Mouse (Mus musculus): ENCODE results near the gene Tas2r138. TPM values are rescaled to one million over a fixed set of nuclear protein-coding genes. Genes with fewer than 3 reads are reported as not detected.
"Not testable (repeated sequence)": the region's sequence is repeated elsewhere in the genome, so short reads cannot be mapped to it uniquely, and the experiment has no call there.

The Tas2r138 gene
- polyA plus RNA-seq, 1 experiment from 2014 or later = not detected

GRCm38 (mm10) chr6:40626111-40626510 lies 13.0 kb upstream of the Tas2r138 start:
- DNase-seq (ENCODE audit: low spot score, missing footprints) (no peak), ATAC-seq (ENCODE audit: low FRiP score) (no peak)
- Histone ChIP-seq H3K27ac (ENCODE audit: low read depth, low read length) (no peak overlapping the region), H3K4me2 (no peak overlapping the region), H3K4me1 (ENCODE audit: control insufficient read depth, insufficient read depth, low read length) (no peaks in the 10 kb centered on the region), H3K4me3 (ENCODE audit: low read depth, low read length) (no peak overlapping the region), H3K9me3 (ENCODE audit: control insufficient read depth, low read length) (no peaks in the 10 kb centered on the region), H3K36me3 (ENCODE audit: control insufficient read depth, insufficient read depth, low read length) (no peaks in the 10 kb centered on the region), H3K9ac (ENCODE audit: low read length) (no peak overlapping the region), H3K27me3 (ENCODE audit: control insufficient read depth, insufficient read depth, low read length) (no peaks in the 10 kb centered on the region)
- WGBS = 60% methylated on average over 1 of the region's 1 CpGs

GRCm38 (mm10) chr6:40617965-40618364 lies 4.9 kb upstream of the Tas2r138 start:
- peak; percentile 97 for DNase-seq (ENCODE audit: low spot score, missing footprints)
- H3K9me3 ChIP-seq (ENCODE audit: control insufficient read depth, low read length) = no peaks in the 10 kb centered on the region
- no peaks in the 10 kb centered on the region for H3K36me3 ChIP-seq (ENCODE audit: control insufficient read depth, insufficient read depth, low read length)
- no peaks in the 10 kb centered on the region for H3K4me1 ChIP-seq (ENCODE audit: control insufficient read depth, insufficient read depth, low read length)
- H3K27me3 ChIP-seq (ENCODE audit: control insufficient read depth, insufficient read depth, low read length) = no peaks in the 10 kb centered on the region
- H3K27ac ChIP-seq (ENCODE audit: low read depth, low read length) = no peak overlapping the region
- WGBS = 28% methylated on average over 2 of the region's 2 CpGs
- no peak overlapping the region for H3K4me3 ChIP-seq (ENCODE audit: low read depth, low read length)
- no peak overlapping the region for H3K9ac ChIP-seq (ENCODE audit: low read length)
- no peak overlapping the region for H3K4me2 ChIP-seq
- ATAC-seq (ENCODE audit: low FRiP score) = peak; percentile 62

DNA sequence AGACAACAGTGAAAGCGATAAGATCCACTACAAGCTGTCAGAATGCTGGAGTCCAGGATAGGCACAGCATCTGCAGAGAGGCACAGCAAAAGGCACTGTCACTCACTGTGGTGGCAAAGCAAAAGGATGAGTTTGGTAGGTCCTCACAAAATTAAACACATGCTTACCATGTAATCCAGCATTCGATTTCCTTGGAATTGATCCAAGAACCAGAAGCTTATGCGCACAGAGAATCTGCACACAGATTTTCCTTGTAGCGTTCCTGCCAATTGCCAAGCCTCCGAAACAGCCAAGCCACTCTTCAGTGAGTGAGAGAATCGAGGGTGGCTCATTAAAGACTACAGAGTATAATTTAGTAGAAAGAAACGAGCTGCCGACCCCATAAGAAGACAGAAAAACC lies 2.9 kb downstream of the Tas2r138 start:
- H3K4me1 ChIP-seq (ENCODE audit: control insufficient read depth, insufficient read depth, low read length) = no peaks in the 10 kb centered on the region
- no peak for DNase-seq (ENCODE audit: low spot score, missing footprints)
- H3K4me3 ChIP-seq (ENCODE audit: low read depth, low read length) = no peak overlapping the region
- no peaks in the 10 kb centered on the region for H3K27me3 ChIP-seq (ENCODE audit: control insufficient read depth, insufficient read depth, low read length)
- H3K4me2 ChIP-seq = no peak overlapping the region
- no peaks in the 10 kb centered on the region for H3K9me3 ChIP-seq (ENCODE audit: control insufficient read depth, low read length)
- no peak overlapping the region for H3K27ac ChIP-seq (ENCODE audit: low read depth, low read length)
- no peak overlapping the region for H3K9ac ChIP-seq (ENCODE audit: low read length)
- no peak for ATAC-seq (ENCODE audit: low FRiP score)
- WGBS = 90% methylated on average over 8 of the region's 8 CpGs
- no peaks in the 10 kb centered on the region for H3K36me3 ChIP-seq (ENCODE audit: control insufficient read depth, insufficient read depth, low read length)

GRCm38 (mm10) chr6:40607431-40607830 lies 5.7 kb downstream of the Tas2r138 start:
- no peaks in the 10 kb centered on the region for H3K27me3 ChIP-seq (ENCODE audit: control insufficient read depth, insufficient read depth, low read length)
- H3K36me3 ChIP-seq (ENCODE audit: control insufficient read depth, insufficient read depth, low read length) = no peaks in the 10 kb centered on the region
- DNase-seq (ENCODE audit: low spot score, missing footprints) = no peak
- H3K27ac ChIP-seq (ENCODE audit: low read depth, low read length) = no peak overlapping the region
- no peak overlapping the region for H3K9ac ChIP-seq (ENCODE audit: low read length)
- H3K9me3 ChIP-seq (ENCODE audit: control insufficient read depth, low read length) = no peaks in the 10 kb centered on the region
- no peak for ATAC-seq (ENCODE audit: low FRiP score)
- no peak overlapping the region for H3K4me3 ChIP-seq (ENCODE audit: low read depth, low read length)
- H3K4me1 ChIP-seq (ENCODE audit: control insufficient read depth, insufficient read depth, low read length) = no peaks in the 10 kb centered on the region
- no peak overlapping the region for H3K4me2 ChIP-seq

GRCm38 (mm10) chr6:40598546-40598945 lies 14.6 kb downstream of the Tas2r138 start:
- not testable (repeated sequence) for H3K9me3 ChIP-seq (ENCODE audit: control insufficient read depth, low read length); H3K4me1 ChIP-seq (ENCODE audit: control insufficient read depth, insufficient read depth, low read length); H3K27ac ChIP-seq (ENCODE audit: low read depth, low read length); H3K27me3 ChIP-seq (ENCODE audit: control insufficient read depth, insufficient read depth, low read length); DNase-seq (ENCODE audit: low spot score, missing footprints); H3K36me3 ChIP-seq (ENCODE audit: control insufficient read depth, insufficient read depth, low read length); ATAC-seq (ENCODE audit: low FRiP score); H3K4me3 ChIP-seq (ENCODE audit: low read depth, low read length); H3K4me2 ChIP-seq; H3K9ac ChIP-seq (ENCODE audit: low read length)
- 26% methylated on average over 4 of the region's 4 CpGs for WGBS

DNA sequence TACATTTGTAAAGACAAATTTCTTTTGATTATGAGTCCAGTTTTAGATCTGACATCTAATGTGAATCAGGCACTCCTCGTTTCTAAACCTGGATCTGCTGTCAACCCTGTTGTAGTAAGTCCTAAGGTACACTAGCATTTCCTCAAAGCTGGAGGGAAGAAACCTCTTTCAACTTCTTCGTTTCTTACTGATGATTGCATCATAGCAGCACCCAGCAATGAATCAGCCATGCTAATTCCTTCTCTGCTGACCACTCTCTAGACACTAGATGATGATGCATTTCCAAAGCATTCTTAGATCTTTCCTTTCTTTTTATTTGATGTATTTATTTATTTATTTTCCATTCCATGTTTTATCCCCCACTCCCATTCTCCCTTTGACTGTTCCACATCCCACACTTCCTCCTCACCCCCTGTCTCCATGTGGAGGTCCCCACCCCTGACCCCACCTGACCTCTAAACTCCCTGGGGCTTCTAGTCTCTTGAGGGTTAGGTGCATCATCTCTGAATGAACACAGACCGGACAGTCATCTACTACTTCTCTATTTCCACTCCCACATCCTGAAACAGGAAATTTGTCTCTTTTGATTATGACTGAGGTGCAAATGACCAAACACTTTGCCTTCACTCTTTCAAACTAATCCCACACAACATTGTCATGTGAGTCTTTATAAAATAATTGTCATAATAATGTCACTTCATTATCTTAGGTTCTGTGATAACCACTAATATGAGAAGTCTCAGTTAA lies 18.1 kb downstream of the Tas2r138 start:
- H3K36me3 ChIP-seq (ENCODE audit: control insufficient read depth, insufficient read depth, low read length) = no peaks in the 10 kb centered on the region
- ATAC-seq (ENCODE audit: low FRiP score) = no peak
- no peak overlapping the region for H3K4me2 ChIP-seq
- no peaks in the 10 kb centered on the region for H3K9me3 ChIP-seq (ENCODE audit: control insufficient read depth, low read length)
- WGBS = 75% methylated on average over 3 of the region's 3 CpGs
- DNase-seq (ENCODE audit: low spot score, missing footprints) = no peak
- H3K9ac ChIP-seq (ENCODE audit: low read length) = no peak overlapping the region
- H3K4me3 ChIP-seq (ENCODE audit: low read depth, low read length) = no peak overlapping the region
- no peaks in the 10 kb centered on the region for H3K4me1 ChIP-seq (ENCODE audit: control insufficient read depth, insufficient read depth, low read length)
- no peaks in the 10 kb centered on the region for H3K27me3 ChIP-seq (ENCODE audit: control insufficient read depth, insufficient read depth, low read length)
- no peak overlapping the region for H3K27ac ChIP-seq (ENCODE audit: low read depth, low read length)

- no peak for ATAC-seq (ENCODE audit: low FRiP score)
- Histone ChIP-seq H3K27me3 (ENCODE audit: control insufficient read depth, insufficient read depth, low read length) (no peaks in the 10 kb centered on the region), H3K4me1 (ENCODE audit: control insufficient read depth, insufficient read depth, low read length) (no peaks in the 10 kb centered on the region), H3K9me3 (ENCODE audit: control insufficient read depth, low read length) (no peaks in the 10 kb centered on the region), H3K27ac (ENCODE audit: low read depth, low read length) (no peak overlapping the region), H3K36me3 (ENCODE audit: control insufficient read depth, insufficient read depth, low read length) (no peaks in the 10 kb centered on the region), H3K4me2 (no peak overlapping the region), H3K4me3 (ENCODE audit: low read depth, low read length) (no peak overlapping the region), H3K9ac (ENCODE audit: low read length) (no peak overlapping the region)
- DNase-seq (ENCODE audit: low spot score, missing footprints) = no peak
- WGBS = 94% methylated on average over 2 of the region's 2 CpGs
These were observed 24.8 kb downstream of the Tas2r138 start for GRCm38 (mm10) chr6:40588346-40588745.

DNA sequence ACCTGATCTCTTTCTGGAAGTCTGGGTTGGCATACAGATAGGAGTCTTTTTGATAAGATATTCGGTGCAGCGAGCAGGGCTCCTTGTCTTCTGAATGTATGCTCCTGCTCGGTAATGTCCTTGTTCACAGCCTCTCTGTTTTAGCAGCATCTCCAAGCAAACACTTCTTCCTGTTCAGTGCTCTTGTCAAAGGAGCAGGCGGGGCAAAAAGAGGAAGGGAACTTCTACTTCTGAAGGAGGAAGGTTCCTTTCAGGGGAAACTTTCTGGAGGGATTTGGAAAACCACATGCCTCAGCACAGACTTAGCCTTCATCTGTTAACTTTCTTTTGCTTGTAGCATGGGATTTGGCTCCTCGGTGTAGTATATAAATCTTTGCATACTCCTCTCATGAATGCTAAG lies 27.5 kb downstream of the Tas2r138 start, which contains the start of gene Clec5a:
Gene Clec5a (minus strand): TSS at position 177 of the 400 bp plus-strand sequence.
- Histone ChIP-seq H3K4me2 (no peak within 1 kb of the TSS), H3K9ac (ENCODE audit: low read length) (no peak within 1 kb of the TSS), H3K4me1 (ENCODE audit: control insufficient read depth, insufficient read depth, low read length) (no peaks in the 10 kb centered on the region), H3K36me3 (ENCODE audit: control insufficient read depth, insufficient read depth, low read length) (no peaks in the 10 kb centered on the region), H3K27ac (ENCODE audit: low read depth, low read length) (no peak within 1 kb of the TSS), H3K4me3 (ENCODE audit: low read depth, low read length) (no peak within 1 kb of the TSS), H3K27me3 (ENCODE audit: control insufficient read depth, insufficient read depth, low read length) (no peaks in the 10 kb centered on the region), H3K9me3 (ENCODE audit: control insufficient read depth, low read length) (no peaks in the 10 kb centered on the region)
- DNase-seq (ENCODE audit: low spot score, missing footprints) (no peak), ATAC-seq (ENCODE audit: low FRiP score) (no peak)
- WGBS = 81% methylated on average over 5 of the region's 5 CpGs

DNA sequence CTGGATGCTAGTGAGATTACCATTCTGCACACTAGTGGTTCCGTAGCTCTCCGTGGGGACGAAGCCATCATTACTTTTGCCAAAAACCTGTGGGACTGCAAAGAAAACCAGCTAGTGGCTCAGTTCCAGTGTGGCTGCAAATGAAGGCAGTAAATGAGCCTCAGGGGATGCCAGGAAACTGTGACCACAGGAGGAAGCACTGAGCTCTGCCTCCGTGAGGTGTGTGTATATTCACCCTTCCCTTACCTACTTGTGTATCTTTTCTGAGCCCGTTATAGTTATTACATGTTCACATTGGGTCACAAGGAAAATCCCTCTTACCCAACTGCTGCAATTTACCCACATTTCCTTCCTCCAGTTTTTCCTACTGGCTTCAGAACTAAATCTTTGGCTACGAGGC lies 28.8 kb downstream of the Tas2r138 start:
- no peaks in the 10 kb centered on the region for H3K27me3 ChIP-seq (ENCODE audit: control insufficient read depth, insufficient read depth, low read length)
- no peak overlapping the region for H3K4me2 ChIP-seq
- H3K4me1 ChIP-seq (ENCODE audit: control insufficient read depth, insufficient read depth, low read length) = no peaks in the 10 kb centered on the region
- H3K36me3 ChIP-seq (ENCODE audit: control insufficient read depth, insufficient read depth, low read length) = no peaks in the 10 kb centered on the region
- H3K27ac ChIP-seq (ENCODE audit: low read depth, low read length) = no peak overlapping the region
- no peak overlapping the region for H3K4me3 ChIP-seq (ENCODE audit: low read depth, low read length)
- 90% methylated on average over 6 of the region's 6 CpGs for WGBS
- no peaks in the 10 kb centered on the region for H3K9me3 ChIP-seq (ENCODE audit: control insufficient read depth, low read length)
- no peak overlapping the region for H3K9ac ChIP-seq (ENCODE audit: low read length)
- DNase-seq (ENCODE audit: low spot score, missing footprints) (no peak), ATAC-seq (ENCODE audit: low FRiP score) (no peak)

Data from midbrain, embryonic 11.5 days (tissue).